17 mouse cellular contexts compared by ENCODE assay signal in genomic region chr1:107805823-107806222, GRCm38 (mm10).
DNase-seq lines count a peak whose midpoint lies in the region; ATAC-seq and TF ChIP-seq lines count a peak whose summit lies in the region.
"Had no signal": no experiment of that assay in that cellular context is flagged by ENCODE, and none has a peak within 500 bp of the region (broad histone marks: within the 10 kb centered on the region; RNA-seq: fewer than 3 reads in every experiment).

No protein-coding gene starts in this region.

- no peak overlapping the region for H3K27ac ChIP-seq in forebrain, postnatal 0 days (ENCODE audit: low read depth, low read length)
- no peak overlapping the region for H3K27ac ChIP-seq in forebrain, embryonic 13.5 days
- H3K27ac ChIP-seq in CH12.LX (ENCODE audit: insufficient read depth, low read depth) = no peak overlapping the region
- no peak overlapping the region for H3K27ac ChIP-seq in hindbrain, embryonic 14.5 days
- no peak overlapping the region for H3K27ac ChIP-seq in forebrain, embryonic 11.5 days (ENCODE audit: low read depth, low read length)
- H3K27ac ChIP-seq: gastrocnemius, adult 2 months; intestine, embryonic 15.5 days; kidney, postnatal 0 days; stomach, postnatal 0 days had no signal

- no peaks in the 10 kb centered on the region for H3K27me3 ChIP-seq in forebrain, postnatal 0 days (ENCODE audit: insufficient read depth, low read length)
- no peaks in the 10 kb centered on the region for H3K27me3 ChIP-seq in forebrain, embryonic 13.5 days
- H3K27me3 ChIP-seq in CH12.LX (replicated peaks) = no peaks in the 10 kb centered on the region
- H3K27me3 ChIP-seq in hindbrain, embryonic 14.5 days (ENCODE audit: control insufficient read depth, insufficient read depth, low read length) = no peaks in the 10 kb centered on the region
- no peaks in the 10 kb centered on the region for H3K27me3 ChIP-seq in forebrain, embryonic 11.5 days (ENCODE audit: control insufficient read depth, insufficient read depth, low read length)
- H3K27me3 ChIP-seq: intestine, embryonic 15.5 days had no signal

- no peak overlapping the region for H3K4me2 ChIP-seq in forebrain, postnatal 0 days (ENCODE audit: low read depth)
- no peak overlapping the region for H3K4me2 ChIP-seq in forebrain, embryonic 13.5 days
- H3K4me2 ChIP-seq in CH12.LX (ENCODE audit: insufficient read depth, low read depth, poor library complexity, severe bottlenecking) = no peak overlapping the region
- H3K4me2 ChIP-seq in hindbrain, embryonic 14.5 days (replicated peaks) = no peak overlapping the region
- no peak overlapping the region for H3K4me2 ChIP-seq in forebrain, embryonic 11.5 days (ENCODE audit: low read depth, low read length, severe bottlenecking)
- H3K4me2 ChIP-seq: intestine, embryonic 15.5 days had no signal

- H3K4me1 ChIP-seq in forebrain, postnatal 0 days (ENCODE audit: insufficient read depth) = no peaks in the 10 kb centered on the region
- no peaks in the 10 kb centered on the region for H3K4me1 ChIP-seq in forebrain, embryonic 13.5 days
- peaks cover 0 to 3% of the 10 kb centered on the region in 2 experiments; a peak in 2 of 4 replicates for H3K4me1 ChIP-seq in CH12.LX (ENCODE audit: control insufficient read depth in 1 of 2, insufficient read depth in 2 of 2)
- no peaks in the 10 kb centered on the region for H3K4me1 ChIP-seq in hindbrain, embryonic 14.5 days (replicated peaks; ENCODE audit: control insufficient read depth, insufficient read depth, low read length)
- no peaks in the 10 kb centered on the region for H3K4me1 ChIP-seq in forebrain, embryonic 11.5 days (replicated peaks; ENCODE audit: control insufficient read depth, insufficient read depth, low read length)
- H3K4me1 ChIP-seq: intestine, embryonic 15.5 days had no signal

- no peak for TF ChIP-seq EP300 in CH12.LX (IDR thresholded peaks at IDR 0.05; ENCODE audit: low read length)

- ATAC-seq in forebrain, postnatal 0 days = no peak
- no peak for ATAC-seq in forebrain, embryonic 13.5 days
- ATAC-seq in megakaryocyte, adult 5-6 weeks (ENCODE audit: poor library complexity, severe bottlenecking) = no peak
- ATAC-seq in hindbrain, embryonic 14.5 days (ENCODE audit: low FRiP score) = no peak
- ATAC-seq in forebrain, embryonic 11.5 days (replicated peaks; ENCODE audit: low FRiP score) = no peak
- ATAC-seq: intestine, embryonic 15.5 days had no signal

- H3K36me3 ChIP-seq in forebrain, postnatal 0 days (ENCODE audit: insufficient read depth) = no peaks in the 10 kb centered on the region
- H3K36me3 ChIP-seq in forebrain, embryonic 13.5 days (ENCODE audit: poor library complexity, severe bottlenecking) = no peaks in the 10 kb centered on the region
- no peaks in the 10 kb centered on the region for H3K36me3 ChIP-seq in CH12.LX (replicated peaks in 1 of 2; ENCODE audit: control insufficient read depth in 1 of 2, insufficient read depth in 1 of 2, low read length in 1 of 2)
- no peaks in the 10 kb centered on the region for H3K36me3 ChIP-seq in hindbrain, embryonic 14.5 days (replicated peaks; ENCODE audit: control insufficient read depth, insufficient read depth)
- H3K36me3 ChIP-seq in forebrain, embryonic 11.5 days (ENCODE audit: control insufficient read depth, insufficient read depth, low read length) = no peaks in the 10 kb centered on the region
- H3K36me3 ChIP-seq: intestine, embryonic 15.5 days had no signal

- no peak for TF ChIP-seq RAD21 in CH12.LX (IDR thresholded peaks at IDR 0.05; ENCODE audit: low read depth, low read length)

- H3K9me3 ChIP-seq in forebrain, postnatal 0 days (ENCODE audit: low read length) = no peaks in the 10 kb centered on the region
- H3K9me3 ChIP-seq in forebrain, embryonic 13.5 days (replicated peaks) = no peaks in the 10 kb centered on the region
- no peaks in the 10 kb centered on the region for H3K9me3 ChIP-seq in CH12.LX (replicated peaks; ENCODE audit: low read length)
- no peaks in the 10 kb centered on the region for H3K9me3 ChIP-seq in hindbrain, embryonic 14.5 days (ENCODE audit: control insufficient read depth, low read length)
- H3K9me3 ChIP-seq in forebrain, embryonic 11.5 days (ENCODE audit: control insufficient read depth, low read length) = no peaks in the 10 kb centered on the region
- H3K9me3 ChIP-seq: intestine, embryonic 15.5 days had no signal

- no peaks in the 10 kb centered on the region for H3K79me2 ChIP-seq in CH12.LX (replicated peaks; ENCODE audit: control insufficient read depth, extremely low read depth, insufficient read depth, poor library complexity, severe bottlenecking)

- peak; percentile 23 for DNase-seq in forebrain, postnatal 0 days
- DNase-seq in CH12.LX (ENCODE audit: extremely low read depth) = no peak
- peak; percentile 60 to 84 for DNase-seq in frontal cortex, adult 2 months (ENCODE audit: extremely low spot score in 1 of 2, low spot score in 1 of 2)
- DNase-seq in right cerebral cortex, postnatal 14 days = peak; percentile 36
- DNase-seq in hindbrain, embryonic 14.5 days (ENCODE audit: low spot score) = no peak
- DNase-seq in forebrain, embryonic 11.5 days (ENCODE audit: low spot score) = no peak
- DNase-seq: adrenal gland, postnatal 10 days; cerebellum, postnatal 25 days; gastrocnemius, adult 2 months; heart, adult 11 months; lung, adult 2 months; thymus, postnatal 25 days had no signal

- no peak for TF ChIP-seq CTCF in forebrain, postnatal 0 days (IDR thresholded peaks at IDR 0.05; ENCODE audit: low read depth)
- TF ChIP-seq CTCF in CH12.LX (conservative IDR thresholded peaks at IDR 0.05 in 1 of 2, IDR thresholded peaks at IDR 0.05 in 1 of 2; ENCODE audit: low read depth in 2 of 2, low read length in 2 of 2) = no peak

- no peak for TF ChIP-seq POLR2A in CH12.LX (IDR thresholded peaks at IDR 0.05; ENCODE audit: low read depth, low read length)

- in situ Hi-C loops in CH12.LX (cut with MboI; ENCODE audit: low pct_ligation_motif_present, low pct_unique_long_range_greater_than_20kb, low sequenced_read_pairs) = no loop called here

- dilution Hi-C loops in CH12.LX (cut with MboI; ENCODE audit: extremely low pct_ligation_motif_present, extremely low pct_unique_long_range_greater_than_20kb, low sequenced_read_pairs) = no loop called here

- WGBS in forebrain, postnatal 0 days = 75% methylated on average over 5 of the region's 5 CpGs
- 90% methylated on average over 5 of the region's 5 CpGs for WGBS in forebrain, embryonic 13.5 days
- 89% methylated on average over 5 of the region's 5 CpGs for WGBS in hindbrain, embryonic 14.5 days
- WGBS in forebrain, embryonic 11.5 days = 81% methylated on average over 5 of the region's 5 CpGs

- no peak overlapping the region for H3K9ac ChIP-seq in forebrain, postnatal 0 days
- H3K9ac ChIP-seq in forebrain, embryonic 13.5 days = no peak overlapping the region
- no peak overlapping the region for H3K9ac ChIP-seq in CH12.LX (ENCODE audit: insufficient read depth, low read depth)
- H3K9ac ChIP-seq in hindbrain, embryonic 14.5 days = no peak overlapping the region
- no peak overlapping the region for H3K9ac ChIP-seq in forebrain, embryonic 11.5 days (ENCODE audit: low read length)
- H3K9ac ChIP-seq: intestine, embryonic 15.5 days had no signal

- no peak overlapping the region for H3K4me3 ChIP-seq in forebrain, postnatal 0 days (ENCODE audit: low read depth, low read length)
- H3K4me3 ChIP-seq in forebrain, embryonic 13.5 days = no peak overlapping the region
- no peak overlapping the region for H3K4me3 ChIP-seq in CH12.LX (replicated peaks in 1 of 3; ENCODE audit: low read depth in 2 of 3, low read length in 2 of 3, poor library complexity in 1 of 3)
- no peak overlapping the region for H3K4me3 ChIP-seq in hindbrain, embryonic 14.5 days (replicated peaks; ENCODE audit: low read length)
- no peak overlapping the region for H3K4me3 ChIP-seq in forebrain, embryonic 11.5 days (ENCODE audit: low read depth, low read length)
- H3K4me3 ChIP-seq: gastrocnemius, adult 2 months; intestine, embryonic 15.5 days had no signal

TF ChIP-seq in CH12.LX, 34 proteins besides CTCF, POLR2A, EP300 and RAD21:
- TF ChIP-seq MAZ (IDR thresholded peaks at IDR 0.05; ENCODE audit: low read depth, low read length) (no peak), MAFK (IDR thresholded peaks at IDR 0.05; ENCODE audit: insufficient replicate concordance, low read length) (0 out of 2 replicates have a peak, but pooled peaks have one; percentile 47)
TF ChIP-seq in CH12.LX: peak in this region for 1.

Comparison
In these comparisons a context has a peak if more than half of its experiments do, and no peak if none do; other contexts are left out.
1. DNase-seq: peak in forebrain, postnatal 0 days (single experiment), frontal cortex, adult 2 months (2 of 2) and right cerebral cortex, postnatal 14 days (single experiment); none in CH12.LX (single experiment), hindbrain, embryonic 14.5 days (single experiment) and forebrain, embryonic 11.5 days (single experiment).